Mouse (Mus musculus): ENCODE measurements at regions not wholly inside any gene's neighbourhood (a gene's known extent, or its start where the extent isn't known, plus 50 kb on each side); places are given as distances from the start of the nearest gene placed in this dataset.

DNA sequence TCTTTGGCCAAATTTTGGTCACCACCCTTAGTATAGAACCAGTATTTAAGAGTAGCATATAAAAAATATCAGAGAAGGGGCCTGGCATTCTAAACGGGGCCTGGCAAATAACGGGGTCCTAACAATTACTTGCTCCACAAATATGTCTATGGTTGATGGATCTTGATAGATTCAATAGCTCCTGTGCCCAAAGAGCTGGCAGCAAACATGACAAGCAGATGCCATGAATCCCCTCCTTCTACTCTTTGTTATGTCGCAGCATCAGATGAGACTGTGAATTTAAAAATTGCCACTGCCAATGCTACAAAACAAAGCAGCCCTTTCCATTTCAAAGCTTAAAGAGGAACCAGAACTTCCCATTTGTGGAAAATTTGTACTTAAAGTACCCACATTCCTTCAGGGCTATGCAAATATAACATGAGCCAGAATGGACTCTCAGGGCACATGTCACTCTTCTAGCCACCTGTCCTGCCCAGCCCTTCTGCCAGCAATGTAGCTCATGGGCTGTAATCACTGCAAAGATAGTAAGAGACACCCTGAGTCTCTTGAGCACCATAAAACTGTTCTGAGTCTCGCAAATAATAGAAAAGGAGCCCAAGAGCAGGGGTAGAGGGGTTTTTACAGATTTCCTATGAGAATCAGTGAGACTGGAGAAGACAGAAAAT is 342.4 kb upstream of the Kirrel3 start:
- DNase-seq, result no peak

DNA sequence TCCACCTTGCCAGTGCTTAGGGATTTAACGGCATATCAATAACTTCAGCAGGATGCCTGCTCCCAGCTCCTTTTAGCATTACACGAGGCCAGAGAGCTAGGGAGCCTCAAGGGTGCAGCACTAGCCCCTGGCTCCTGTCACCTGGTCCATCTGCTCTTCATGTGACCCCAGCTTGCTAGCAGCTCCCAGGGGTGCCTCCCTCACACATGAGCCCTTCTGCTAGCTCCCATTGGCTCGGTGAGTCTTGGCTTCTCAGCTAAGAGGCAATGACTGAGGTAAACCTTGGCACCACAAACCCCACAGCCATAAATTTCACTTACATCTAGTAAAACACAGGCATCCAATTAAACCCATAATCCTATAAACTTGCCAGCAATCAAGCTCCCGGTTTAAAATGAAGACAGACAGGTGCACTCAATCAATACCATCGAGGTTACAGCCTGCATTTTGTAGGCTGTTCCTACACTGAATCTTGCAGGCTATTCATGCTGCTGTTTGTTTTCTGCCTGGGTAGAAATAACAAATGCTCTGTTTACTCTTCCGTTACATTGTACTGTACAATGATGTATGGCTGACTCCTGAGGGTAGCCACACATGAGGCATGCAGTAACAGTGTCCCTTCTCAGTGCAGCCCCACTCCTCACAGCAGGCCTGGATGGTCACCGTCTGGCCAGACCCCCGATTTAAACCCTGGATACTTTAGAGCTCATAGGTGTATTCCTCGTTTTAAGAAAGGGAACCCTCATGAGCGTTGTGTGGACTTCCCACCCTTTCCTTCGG is 330.3 kb upstream of the Kirrel3 start:
- DNase-seq, result no peak

DNA sequence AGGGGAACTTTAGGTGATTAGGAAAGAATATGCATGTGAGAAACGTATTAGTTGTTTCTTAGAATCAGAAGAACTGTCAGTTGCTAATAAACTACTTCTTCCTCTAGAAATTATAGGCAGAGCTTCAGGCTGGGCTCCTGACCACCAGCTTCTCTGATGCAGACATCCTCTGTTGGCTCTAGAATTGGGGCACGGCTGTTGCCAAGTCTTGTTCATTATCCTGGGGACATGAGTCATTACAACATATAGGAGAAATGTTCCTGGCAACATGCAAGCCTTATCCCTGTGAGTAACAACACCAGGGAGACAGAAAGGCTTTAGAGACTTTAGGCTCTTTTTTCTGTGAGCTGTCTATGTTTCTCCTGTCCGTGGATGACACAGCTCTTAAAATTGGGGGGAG is 329.1 kb upstream of the Kirrel3 start:
- DNase-seq, result no peak

DNA sequence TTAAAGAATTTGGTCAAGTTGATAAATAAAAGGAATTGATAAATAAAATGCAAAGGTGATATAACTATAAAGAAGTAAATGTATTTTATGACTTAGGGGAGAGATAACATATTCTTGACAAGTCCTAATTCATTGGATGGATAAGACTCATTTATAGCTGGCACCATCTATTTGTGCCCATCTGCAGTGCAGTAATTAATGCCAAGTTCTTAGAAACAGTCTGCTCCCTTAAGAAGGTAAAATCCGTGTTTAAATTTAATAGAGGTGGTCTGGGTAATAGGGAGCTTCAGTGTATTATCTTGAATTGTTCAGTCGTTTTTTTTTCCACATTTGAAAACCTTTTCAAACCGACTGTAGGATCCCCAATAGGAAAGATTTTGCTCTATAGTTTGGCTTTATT is 324.6 kb upstream of the Kirrel3 start:
- DNase-seq, result no peak

DNA sequence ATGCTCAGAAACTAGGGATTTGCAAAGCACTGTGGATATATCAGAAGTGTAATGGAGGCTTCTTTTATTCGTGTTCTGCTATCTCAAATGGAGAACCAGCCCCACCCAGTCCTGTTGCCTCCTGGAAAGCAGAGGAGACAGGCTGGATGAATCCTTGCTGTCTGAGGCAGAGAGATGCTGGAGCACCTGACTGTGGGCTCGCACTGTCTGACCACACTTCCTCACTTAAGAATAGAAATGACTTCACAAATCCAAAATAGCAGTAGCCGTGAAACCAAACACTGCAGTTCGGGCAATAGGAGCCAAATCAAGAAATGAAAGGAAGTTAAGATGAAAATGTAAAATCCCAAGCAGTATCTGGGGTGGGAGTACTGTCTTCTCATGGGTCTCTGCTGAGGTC is 299.4 kb upstream of the Kirrel3 start:
- DNase-seq, result no peak

DNA sequence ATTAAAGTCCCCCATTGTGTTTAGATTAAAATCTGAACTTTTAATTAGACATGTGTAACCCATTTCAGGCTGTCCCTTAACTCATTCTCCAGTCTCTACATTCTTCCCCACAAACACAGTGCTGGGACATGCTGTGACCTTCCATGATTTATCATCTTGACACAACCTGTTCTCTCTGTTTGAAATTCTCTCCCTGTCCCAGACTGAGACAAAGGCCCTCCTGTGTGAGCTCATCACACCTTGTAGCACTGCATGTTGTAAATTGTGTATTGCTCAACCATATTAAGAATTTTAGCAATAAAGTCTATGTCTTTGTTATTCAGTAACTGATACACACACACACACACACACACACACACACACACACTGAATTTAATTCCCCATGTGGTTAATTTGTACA is 293.2 kb upstream of the Kirrel3 start:
- no peak for DNase-seq

DNA sequence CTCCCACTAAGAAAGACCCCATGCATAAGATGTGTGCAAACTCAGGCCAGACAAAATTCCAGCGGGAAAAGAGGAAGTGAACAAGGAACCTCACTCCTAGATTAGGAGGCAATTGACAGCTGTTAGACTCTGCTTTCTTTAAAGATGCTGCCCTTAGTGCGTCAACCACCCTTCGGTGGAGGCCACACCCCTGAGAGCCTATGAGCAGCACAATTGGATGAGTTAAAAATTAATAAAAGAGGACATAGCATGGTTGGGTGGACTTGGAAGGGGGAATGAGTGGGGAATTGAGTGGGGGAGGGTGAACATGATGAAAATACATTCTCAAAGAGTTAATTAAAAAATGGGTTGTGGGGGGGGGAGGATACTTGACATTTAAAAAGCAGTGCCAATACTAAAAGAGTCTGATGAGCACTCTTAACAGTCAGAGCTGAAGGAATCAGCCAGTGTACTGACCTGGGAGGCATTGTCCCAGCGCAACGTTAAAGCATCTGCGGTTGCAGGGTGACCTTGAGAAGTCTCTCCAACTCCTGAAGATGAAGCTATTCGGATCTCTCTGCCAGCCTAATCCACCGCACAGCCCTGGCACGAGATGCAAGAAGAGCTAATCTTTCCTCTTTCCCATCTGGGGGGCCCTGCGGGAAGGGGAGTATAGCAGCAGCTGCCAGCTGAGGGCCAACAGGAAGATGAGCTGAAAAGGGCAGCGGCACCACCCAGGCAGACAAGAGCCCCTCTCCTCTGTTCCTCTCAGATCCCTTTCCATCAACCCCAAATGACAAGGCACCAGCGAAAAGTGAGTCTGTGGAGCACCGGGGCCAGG is 283.4 kb upstream of the Kirrel3 start:
- DNase-seq, result no peak

DNA sequence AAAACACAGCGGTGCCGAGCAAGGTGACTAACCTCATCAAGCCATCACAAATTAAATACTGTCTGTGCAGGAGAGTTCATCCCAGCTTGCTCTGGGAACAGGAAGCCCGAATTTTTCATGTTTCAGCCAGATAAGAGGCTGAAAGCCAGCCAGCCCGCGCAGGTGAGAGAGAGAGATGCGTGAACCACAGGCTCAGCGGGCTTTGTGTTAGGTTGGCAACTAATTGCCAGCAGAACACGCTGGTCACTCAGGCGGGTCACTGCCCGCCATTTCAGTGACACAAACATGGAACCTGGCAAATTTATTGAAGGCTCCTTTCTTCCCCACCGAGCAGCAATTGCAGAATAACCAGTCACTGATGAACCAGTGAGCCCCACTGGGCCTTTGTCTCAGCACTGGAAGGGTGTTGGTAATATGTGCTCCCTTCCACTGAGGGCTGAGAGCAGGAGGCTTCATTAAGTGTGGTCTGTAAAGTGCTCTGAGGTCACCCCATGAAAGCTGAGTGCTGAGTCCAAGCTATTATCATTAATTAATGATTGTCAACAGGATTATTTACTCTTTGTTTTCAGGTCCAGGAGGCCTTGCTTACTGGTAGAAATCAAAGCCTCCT is 282.6 kb upstream of the Kirrel3 start:
- DNase-seq, result peak; percentile 7

DNA sequence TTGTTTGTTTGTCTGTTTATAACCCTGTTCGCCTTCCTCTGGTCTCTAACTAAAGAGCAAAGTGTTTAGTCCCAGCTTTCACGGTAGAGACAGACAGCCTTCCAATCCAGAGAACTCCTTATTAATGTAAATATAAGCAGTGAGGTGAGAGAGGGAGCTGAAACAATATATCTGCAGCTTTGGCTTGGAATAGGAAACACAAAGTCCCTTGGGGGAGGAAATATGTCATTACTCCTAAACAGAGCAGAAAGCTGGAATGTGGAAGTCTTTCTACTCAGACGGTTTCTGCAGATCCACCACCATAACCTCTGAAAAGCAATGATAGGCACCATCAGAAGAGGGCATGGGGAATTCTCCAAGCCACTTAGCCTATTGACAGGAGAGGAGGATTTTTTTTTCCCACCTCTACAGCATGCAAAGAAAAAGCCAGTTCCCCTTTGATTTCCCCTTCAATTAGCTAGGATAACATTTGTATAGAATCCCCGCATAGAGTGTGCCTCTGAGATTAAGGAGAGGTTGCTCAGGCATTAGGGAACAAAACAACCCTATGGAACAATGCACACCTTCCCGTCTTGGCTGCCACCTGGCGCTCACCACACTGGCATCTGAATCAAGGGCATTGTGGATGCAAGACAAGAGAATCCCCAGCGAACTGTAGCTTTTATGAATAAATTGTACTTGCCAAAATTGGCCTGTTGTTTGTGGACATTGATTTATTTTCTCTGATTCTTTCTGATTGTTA is 281.9 kb upstream of the Kirrel3 start:
- DNase-seq, result no peak

DNA sequence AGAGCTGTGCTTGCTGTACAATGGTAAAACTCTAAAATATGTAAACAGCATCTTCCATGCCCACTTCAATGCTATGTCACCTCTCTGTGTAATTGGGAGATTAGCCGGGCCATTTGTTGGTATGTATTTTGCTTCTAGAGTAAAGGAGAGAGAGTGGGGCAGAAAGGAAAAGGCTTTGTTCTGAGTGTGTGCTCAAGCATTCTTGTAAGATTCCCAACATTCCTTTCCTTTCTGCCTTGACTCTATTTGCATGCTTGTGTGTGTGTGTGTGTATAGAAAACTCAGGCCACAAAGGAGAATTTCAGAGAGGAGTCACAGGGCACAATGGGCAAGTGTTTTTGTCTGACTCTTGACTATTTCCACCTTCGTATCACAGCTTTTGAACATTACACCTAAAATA is 281.2 kb upstream of the Kirrel3 start:
- no peak for DNase-seq

DNA sequence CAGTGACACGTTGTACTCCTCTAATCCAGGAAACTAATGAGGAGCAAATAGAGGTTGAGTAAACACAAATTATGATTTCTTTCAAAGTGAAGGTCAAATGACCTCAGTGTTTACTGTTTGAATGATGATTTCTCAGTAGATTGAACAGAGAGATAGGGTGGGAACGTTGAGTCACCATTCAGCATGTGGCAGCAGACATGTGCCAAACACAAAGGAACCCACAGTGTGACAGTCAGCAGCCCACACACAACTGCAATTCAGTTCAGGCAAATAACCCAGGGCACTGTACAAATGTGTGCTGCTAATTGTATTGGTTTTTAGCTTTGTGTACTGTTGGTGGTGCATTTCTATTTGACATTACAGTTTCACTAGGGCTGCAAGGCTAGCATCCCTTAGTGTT is 254.1 kb upstream of the Kirrel3 start:
- DNase-seq, result no peak

DNA sequence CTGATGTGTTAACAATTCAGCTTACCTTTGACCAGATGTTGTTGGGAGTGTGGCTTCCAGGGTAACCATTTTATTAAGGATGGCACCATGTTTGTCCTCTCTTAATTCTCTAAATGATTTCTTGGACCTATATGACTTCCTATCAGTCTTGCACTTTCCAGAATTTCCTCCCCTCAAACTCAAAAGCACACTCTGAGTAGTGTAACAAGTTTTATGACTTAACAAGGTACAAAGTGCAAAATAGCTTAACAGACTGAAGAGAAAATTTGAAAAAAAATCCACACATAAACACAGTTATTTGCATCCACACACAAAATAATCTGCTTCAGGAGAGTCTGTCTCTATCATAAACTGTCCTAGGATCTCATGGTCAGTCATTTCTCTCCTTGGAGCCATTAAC is 251.0 kb upstream of the Kirrel3 start:
- no peak for DNase-seq

DNA sequence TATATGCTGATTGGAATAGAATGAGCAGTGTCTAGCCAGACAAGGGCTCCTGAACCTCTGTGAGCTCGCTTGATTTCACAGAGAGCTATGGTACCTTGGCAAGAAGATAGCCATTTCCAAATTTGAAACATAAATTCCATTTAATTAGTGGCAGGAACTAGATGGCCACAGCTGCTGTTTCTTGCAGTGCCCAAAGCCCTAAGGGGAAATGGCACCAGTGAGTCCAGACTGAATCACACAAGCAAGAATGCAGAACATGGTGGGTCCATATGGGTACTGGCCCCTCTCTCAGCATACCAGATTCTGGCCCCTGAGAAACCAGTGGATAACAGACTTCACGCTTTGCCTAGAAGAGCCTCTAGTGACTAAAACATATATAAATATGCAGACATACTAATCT is 246.2 kb upstream of the Kirrel3 start:
- DNase-seq, result no peak

DNA sequence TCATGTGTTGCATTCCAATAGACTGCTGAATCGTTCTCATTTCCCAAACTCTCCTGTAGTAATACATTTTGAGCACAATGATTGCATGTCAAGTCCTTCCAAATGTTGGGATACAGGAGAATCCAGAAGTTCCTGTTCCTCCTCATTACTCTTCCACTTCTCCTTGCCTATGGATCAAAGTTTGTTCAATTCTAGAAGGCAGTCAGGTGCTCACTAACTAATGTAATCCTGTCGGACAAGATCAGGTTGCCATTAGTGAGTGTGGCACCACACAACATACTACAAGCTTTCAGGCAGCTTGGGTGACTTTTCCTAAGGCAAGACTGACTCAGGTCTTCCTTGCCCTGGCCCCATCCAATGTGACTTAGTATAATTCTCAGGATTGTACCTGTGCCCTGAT is 242.0 kb upstream of the Kirrel3 start:
- no peak for DNase-seq

DNA sequence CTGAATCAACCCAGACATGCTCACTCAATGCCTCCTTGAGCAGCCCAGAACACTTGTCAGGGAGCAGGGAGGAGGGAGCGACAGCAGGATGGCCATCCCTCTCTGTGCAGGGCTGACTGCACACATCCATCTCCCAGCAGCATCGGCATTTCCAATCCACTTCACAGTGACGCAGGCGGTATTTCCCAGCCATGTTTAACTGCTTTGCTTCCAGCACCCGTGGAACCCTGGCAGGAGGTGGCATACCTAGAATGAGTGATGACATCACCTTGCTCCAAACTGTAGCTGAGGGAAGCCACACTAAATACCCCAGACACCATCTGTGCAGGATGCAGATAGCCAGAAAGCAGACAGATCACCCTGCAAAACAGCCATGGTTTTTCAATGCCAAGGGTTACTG is 241.1 kb upstream of the Kirrel3 start:
- no peak for DNase-seq

DNA sequence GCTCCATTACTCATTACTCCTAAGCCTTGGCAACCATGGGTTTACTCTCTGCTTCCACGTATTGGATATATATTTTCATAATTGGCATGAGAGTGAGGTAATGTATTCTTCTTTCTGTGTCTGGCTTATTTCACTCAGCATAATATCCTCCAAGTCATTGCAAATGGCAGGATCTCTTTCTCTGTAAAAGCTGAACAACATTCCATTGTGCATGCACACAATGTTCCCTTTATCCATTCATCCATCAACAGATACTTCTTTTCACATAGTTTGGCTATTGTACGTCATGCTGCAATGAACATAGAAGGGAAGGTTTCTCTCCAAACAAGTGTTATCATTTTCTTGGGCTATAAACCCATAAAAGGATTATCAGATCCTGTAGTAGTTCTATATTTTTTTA is 232.9 kb upstream of the Kirrel3 start:
- DNase-seq, result no peak

DNA sequence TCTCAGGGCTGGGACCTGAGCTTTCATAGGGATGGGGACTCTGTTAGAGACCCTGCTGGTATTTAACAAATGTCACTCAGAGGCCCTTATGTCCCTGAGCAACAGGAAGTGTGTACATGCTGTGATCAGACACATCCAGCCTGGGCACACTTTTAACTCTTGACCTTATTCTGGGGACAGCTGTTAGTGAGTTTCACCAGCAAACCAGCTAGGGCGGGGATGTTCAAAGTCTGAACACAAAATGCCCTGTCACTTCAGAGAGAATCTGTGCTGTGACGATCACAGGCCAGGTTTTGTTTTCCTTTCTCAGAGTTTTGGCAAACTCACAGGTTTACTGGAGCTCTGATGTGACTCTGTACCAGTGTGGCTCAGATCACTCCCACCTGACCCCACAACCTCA is 227.2 kb upstream of the Kirrel3 start:
- DNase-seq, result no peak

DNA sequence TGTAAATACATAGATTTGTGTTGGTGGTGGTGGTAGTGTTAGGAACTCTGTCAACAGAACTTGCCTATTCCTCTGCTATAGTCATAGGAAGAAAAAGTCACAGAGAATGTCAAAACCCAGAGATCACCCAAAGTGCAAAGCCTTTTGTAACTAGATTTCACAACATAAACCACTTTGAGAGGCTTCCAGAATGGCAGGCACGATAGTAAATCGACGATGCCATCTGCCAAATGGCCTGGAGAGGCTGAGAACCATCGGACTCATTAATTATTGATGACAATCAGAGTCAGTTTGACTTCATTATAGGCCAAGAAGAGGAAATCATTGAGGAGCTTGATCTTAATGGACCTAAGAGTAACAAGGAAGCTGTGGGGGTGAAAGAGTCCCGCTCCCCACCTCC is 207.6 kb upstream of the Kirrel3 start:
- DNase-seq, result no peak

DNA sequence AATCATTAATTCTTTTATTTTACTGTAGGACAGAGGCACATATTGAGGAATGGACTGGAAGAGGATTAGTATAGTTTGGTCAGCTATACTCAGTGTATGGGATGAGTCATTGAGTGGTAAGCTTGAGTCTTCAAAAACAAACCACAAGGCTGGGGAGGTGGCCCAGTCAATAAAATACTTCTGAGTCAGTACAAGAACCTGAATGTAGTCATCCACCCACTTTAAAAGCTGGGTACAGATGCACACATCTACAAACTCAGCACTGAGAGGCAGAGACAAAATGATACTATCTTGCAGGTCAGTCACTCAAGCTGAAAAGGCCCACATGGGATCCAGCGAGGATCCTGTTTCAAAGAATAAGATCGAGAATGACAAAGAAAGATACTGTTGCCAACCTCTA is 206.3 kb upstream of the Kirrel3 start:
- no peak for DNase-seq

DNA sequence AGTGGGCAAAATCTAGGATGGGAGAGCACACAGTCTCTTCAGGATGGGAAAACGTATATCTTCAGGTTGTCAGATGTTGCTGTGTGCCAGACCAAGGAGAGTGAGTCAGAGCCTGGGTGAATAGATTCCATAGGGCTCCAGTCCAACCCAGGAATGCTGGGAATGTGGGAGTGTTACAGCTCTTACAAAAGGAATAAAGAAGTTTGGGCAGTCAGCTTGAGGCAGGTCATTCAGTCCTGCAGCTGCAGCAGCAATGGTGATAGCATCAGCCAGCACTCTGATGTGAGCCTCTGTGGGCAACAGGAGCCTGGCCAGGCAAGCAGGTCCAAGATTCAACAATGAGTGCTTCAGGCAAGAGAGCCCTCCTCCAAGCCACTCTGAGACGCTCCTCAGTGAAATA is 205.8 kb upstream of the Kirrel3 start:
- DNase-seq, result peak; percentile 24

DNA sequence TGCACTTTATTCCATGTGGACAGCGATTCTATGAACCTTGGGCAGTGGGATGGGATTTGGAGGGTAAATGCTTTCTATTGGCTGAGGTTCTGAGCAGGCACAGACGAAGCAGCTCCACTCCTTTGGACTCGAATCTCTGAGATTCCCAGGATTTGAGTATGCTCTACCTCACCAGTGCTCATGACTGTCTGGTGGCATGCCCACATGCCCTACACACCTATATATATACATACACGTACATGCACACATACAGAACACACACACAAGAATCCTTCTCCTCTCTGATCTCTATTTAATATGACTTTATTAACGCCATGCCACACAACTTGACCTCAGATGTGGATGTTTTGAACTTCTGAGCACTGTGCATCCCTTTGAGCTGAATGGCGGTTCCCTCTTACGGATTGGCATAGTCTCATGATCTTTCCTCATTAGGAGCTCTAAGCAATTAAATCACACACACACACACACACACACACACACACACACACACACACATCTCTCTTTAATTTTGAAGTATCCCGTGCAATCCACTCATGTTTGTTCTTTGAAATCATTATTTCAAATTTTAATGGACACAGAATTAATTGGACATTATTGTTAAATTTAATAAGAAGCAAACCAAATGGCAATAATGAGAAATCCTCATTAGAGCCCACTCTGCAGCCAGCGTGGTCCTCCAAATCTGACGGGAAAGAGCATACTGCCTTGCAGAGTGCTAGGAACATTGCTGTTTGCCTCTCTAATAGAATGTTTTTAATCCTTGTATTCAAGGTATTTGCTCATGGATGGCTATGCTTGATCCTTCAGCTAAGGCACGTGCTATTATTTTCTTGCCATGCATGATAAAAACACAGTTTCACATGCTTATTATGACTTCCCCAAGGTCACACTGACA is 205.1 kb upstream of the Kirrel3 start:
- DNase-seq, result no peak

DNA sequence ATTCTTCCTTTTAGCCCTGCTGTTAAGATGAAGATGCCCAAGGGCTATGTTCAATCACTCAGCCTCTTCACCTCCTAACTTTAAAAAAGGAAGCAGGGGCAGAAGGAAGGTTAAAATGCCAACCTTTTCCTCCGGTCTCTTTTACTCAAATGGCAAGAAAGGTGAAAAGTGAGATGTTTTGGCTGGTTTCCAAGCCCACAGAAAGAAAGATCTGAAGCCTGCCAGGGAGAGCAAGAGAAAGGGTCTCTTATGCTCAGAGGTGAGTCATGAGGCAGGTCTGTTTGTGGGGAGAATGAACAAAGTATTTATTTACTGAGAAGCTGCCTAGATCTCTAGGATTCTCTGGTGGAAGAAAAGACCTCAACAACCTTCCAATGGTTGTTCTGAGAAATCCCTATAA is 162.1 kb upstream of the Kirrel3 start:
- DNase-seq, result no peak

All from kidney, postnatal 10 days (tissue).